Mouse (Mus musculus): ENCODE measurements around the gene Ccp110. TPM values are rescaled to one million over a fixed set of nuclear protein-coding genes. Genes with fewer than 3 reads are reported as not detected.

Gene Ccp110
- polyA plus RNA-seq, 1 experiment from 2014 or later = 37.2 TPM

DNA sequence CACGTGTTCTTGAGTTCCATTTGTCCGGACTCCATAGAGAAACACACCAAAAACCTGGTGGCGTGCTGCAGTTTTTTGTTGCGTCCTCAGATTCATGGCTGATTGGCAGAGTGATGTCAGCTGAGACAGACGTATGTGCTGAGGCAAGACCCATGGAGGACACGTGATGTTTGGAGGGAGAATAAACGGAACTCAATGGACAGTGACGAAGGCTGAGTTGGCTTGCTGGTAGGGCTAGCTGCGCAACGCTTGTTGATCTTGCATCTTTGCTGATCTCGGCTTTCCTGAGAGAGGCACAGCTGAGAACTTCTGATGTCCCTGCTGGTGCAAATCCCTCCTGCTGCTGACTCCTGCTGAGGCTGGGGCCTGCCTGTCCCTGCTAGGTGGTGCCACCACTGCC is 51.6 kb downstream of the Ccp110 start:
- DNase-seq (ENCODE audit: low spot score) = no peak
- Histone ChIP-seq H3K4me3 (no peak overlapping the region), H3K36me3 (replicated peaks) (peaks cover 43% of the 10 kb centered on the region), H3K27ac (replicated peaks) (no peak overlapping the region), H3K4me1 (no peaks in the 10 kb centered on the region), H3K9me3 (no peaks in the 10 kb centered on the region), H3K27me3 (replicated peaks; ENCODE audit: low read depth, poor library complexity, severe bottlenecking) (no peaks in the 10 kb centered on the region)
- 92% methylated on average over 11 of the region's 11 CpGs for WGBS

GRCm38 (mm10) chr7:118764725-118765124 is 52.4 kb downstream of the Ccp110 start:
- peaks cover 43% of the 10 kb centered on the region for H3K36me3 ChIP-seq (replicated peaks)
- no peaks in the 10 kb centered on the region for H3K27me3 ChIP-seq (replicated peaks; ENCODE audit: low read depth, poor library complexity, severe bottlenecking)
- H3K27ac ChIP-seq (replicated peaks) = no peak overlapping the region
- H3K4me1 ChIP-seq = no peaks in the 10 kb centered on the region
- no peak overlapping the region for H3K4me3 ChIP-seq
- DNase-seq (ENCODE audit: low spot score) = no peak
- WGBS = 79% methylated on average over 14 of the region's 14 CpGs
- no peaks in the 10 kb centered on the region for H3K9me3 ChIP-seq

DNA sequence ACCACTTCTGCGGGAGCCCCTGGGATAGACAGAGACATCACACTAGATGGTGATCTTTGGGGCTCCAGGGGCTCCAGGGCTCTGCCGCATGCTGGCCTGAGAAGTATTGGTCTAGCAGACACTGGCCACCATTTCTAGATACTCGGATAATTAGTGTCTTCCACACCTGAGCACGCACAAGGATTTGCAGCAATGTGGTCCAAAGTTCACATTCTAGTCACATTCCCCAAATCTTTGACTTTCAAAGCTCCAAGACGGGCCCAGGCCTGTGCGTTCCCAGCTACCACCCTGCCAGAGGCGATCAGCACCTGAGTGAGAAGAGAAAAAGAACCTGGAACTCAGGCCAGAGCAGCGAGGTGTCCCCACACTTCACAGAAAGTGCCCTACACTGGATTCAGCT is 53.3 kb downstream of the Ccp110 start:
- DNase-seq (ENCODE audit: low spot score) = no peak
- H3K4me1 ChIP-seq = no peaks in the 10 kb centered on the region
- no peaks in the 10 kb centered on the region for H3K27me3 ChIP-seq (replicated peaks; ENCODE audit: low read depth, poor library complexity, severe bottlenecking)
- peaks cover 35% of the 10 kb centered on the region for H3K36me3 ChIP-seq (replicated peaks)
- WGBS = 71% methylated on average over 8 of the region's 8 CpGs
- no peak overlapping the region for H3K4me3 ChIP-seq
- H3K27ac ChIP-seq (replicated peaks) = no peak overlapping the region
- H3K9me3 ChIP-seq = no peaks in the 10 kb centered on the region

DNA sequence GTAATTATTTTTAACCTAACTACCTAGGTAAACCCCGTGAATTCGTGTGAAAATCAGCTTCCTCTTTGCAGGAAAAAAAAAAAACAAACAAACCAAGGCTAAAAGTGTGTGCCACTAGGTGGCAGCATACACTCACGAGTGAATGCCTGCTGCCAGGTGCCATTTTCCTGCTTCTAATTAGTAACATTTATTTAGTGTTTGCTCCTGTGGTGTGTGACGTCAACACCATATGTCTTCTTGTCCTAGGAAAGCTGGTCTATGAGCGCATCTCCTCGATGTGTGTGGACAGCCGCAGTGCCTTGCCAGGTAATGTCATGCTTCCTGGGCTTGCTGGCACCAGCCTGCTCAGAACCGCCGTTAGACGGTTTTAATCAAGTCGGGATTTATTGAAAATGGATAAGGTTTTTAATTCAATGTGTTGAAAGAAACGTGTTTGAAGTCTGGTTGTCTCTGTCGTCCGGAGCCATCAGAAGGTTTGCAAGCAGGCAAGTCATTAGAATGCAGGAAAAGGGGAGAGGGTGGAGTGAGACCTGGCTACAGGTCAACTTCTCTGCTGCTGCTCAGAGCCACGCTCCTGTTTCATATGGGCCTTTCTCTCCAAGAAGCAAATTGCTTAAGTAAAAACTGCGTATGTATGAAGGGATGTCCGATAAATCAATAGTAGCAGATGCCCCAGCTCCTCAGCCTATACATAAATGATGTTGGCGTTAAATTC is 53.9 kb downstream of the Ccp110 start:
- H3K4me3 ChIP-seq = no peak overlapping the region
- no peaks in the 10 kb centered on the region for H3K4me1 ChIP-seq
- no peak overlapping the region for H3K27ac ChIP-seq (replicated peaks)
- 65% methylated on average over 18 of the region's 18 CpGs for WGBS
- H3K36me3 ChIP-seq (replicated peaks) = peaks cover 28% of the 10 kb centered on the region
- DNase-seq (ENCODE audit: low spot score) = peak; percentile 61
- no peaks in the 10 kb centered on the region for H3K27me3 ChIP-seq (replicated peaks; ENCODE audit: low read depth, poor library complexity, severe bottlenecking)
- no peaks in the 10 kb centered on the region for H3K9me3 ChIP-seq

GRCm38 (mm10) chr7:118766834-118767224 is 54.5 kb downstream of the Ccp110 start:
- Histone ChIP-seq H3K27ac (replicated peaks) (no peak overlapping the region), H3K27me3 (replicated peaks; ENCODE audit: low read depth, poor library complexity, severe bottlenecking) (no peaks in the 10 kb centered on the region), H3K4me3 (no peak overlapping the region), H3K9me3 (no peaks in the 10 kb centered on the region), H3K36me3 (replicated peaks) (peaks cover 22% of the 10 kb centered on the region), H3K4me1 (no peaks in the 10 kb centered on the region)
- WGBS = 88% methylated on average over 5 of the region's 5 CpGs
- no peak for DNase-seq (ENCODE audit: low spot score)

- Histone ChIP-seq H3K36me3 (replicated peaks) (peaks cover 16% of the 10 kb centered on the region), H3K27ac (replicated peaks) (no peak overlapping the region), H3K4me3 (no peak overlapping the region), H3K4me1 (no peaks in the 10 kb centered on the region), H3K27me3 (replicated peaks; ENCODE audit: low read depth, poor library complexity, severe bottlenecking) (no peaks in the 10 kb centered on the region), H3K9me3 (no peaks in the 10 kb centered on the region)
- 90% methylated on average over 8 of the region's 8 CpGs for WGBS
- no peak for DNase-seq (ENCODE audit: low spot score)
Observed at GRCm38 (mm10) chr7:118769208-118769607, 56.9 kb downstream of the Ccp110 start.

- Histone ChIP-seq H3K4me3 (no peak overlapping the region), H3K27me3 (replicated peaks; ENCODE audit: low read depth, poor library complexity, severe bottlenecking) (no peaks in the 10 kb centered on the region), H3K36me3 (replicated peaks) (peaks cover 21% of the 10 kb centered on the region), H3K4me1 (no peaks in the 10 kb centered on the region), H3K27ac (replicated peaks) (no peak overlapping the region), H3K9me3 (no peaks in the 10 kb centered on the region)
- no peak for DNase-seq (ENCODE audit: low spot score)
- WGBS = 79% methylated on average over 1 of the region's 1 CpGs
Observed at GRCm38 (mm10) chr7:118769655-118770054, 57.3 kb downstream of the Ccp110 start.

GRCm38 (mm10) chr7:118773027-118773426 is 60.7 kb downstream of the Ccp110 start:
- no peak overlapping the region for H3K27ac ChIP-seq (replicated peaks)

DNA sequence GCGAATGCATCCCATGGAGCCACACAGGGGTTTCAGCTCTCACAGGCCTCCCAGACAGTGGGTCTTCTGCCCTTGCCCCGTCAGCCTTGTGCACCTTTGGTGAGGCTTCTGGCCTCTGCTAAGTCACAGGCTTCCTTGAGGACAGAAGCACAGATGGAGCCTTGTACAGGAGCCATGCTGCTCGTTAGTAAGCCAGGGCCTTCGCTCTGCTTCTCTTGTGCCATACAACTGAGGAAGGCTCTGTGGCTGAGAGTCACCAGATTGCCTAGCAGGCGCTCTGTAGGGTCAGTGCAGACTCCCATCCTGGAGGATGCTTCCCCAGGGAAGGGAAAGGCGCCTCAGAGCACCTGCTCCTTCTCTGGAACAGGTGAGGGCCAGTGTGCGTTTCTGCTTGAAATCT is 63.6 kb downstream of the Ccp110 start:
- Histone ChIP-seq H3K27me3 (replicated peaks; ENCODE audit: low read depth, poor library complexity, severe bottlenecking) (no peaks in the 10 kb centered on the region), H3K4me1 (no peaks in the 10 kb centered on the region), H3K9me3 (no peaks in the 10 kb centered on the region), H3K36me3 (replicated peaks) (peaks cover 51% of the 10 kb centered on the region), H3K4me3 (no peak overlapping the region), H3K27ac (replicated peaks) (no peak overlapping the region)
- no peak for DNase-seq (ENCODE audit: low spot score)
- WGBS = 84% methylated on average over 7 of the region's 7 CpGs

More at GRCm38 (mm10) chr7:118773027-118773426, 60.7 kb downstream of the Ccp110 start:
- Histone ChIP-seq H3K27me3 (replicated peaks; ENCODE audit: low read depth, poor library complexity, severe bottlenecking) (no peaks in the 10 kb centered on the region), H3K9me3 (no peaks in the 10 kb centered on the region), H3K4me1 (no peaks in the 10 kb centered on the region), H3K4me3 (no peak overlapping the region), H3K36me3 (replicated peaks) (peaks cover 32% of the 10 kb centered on the region)
- DNase-seq (ENCODE audit: low spot score) = no peak
- WGBS = 90% methylated on average over 12 of the region's 12 CpGs

DNA sequence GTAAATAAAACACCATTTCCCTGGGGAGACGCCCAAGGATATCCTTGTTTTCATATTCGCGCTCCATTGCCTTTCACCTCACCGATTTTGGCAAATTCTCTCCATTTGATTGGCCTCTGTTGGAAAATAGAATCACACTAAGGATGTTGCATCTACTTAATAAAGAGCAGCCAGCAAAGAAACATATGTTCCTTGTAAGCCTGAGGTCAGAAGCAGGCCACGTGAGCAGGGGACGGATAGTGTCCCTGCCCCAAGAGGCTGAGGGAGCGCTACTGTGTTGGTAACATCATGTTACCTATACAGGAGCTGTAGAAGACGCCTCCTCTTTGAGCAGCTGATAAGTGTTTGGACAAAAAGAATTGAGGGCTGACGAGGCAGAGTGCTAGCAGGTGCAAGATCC is 64.1 kb downstream of the Ccp110 start:
- H3K9me3 ChIP-seq = no peaks in the 10 kb centered on the region
- H3K27ac ChIP-seq (replicated peaks) = no peak overlapping the region
- H3K4me1 ChIP-seq = no peaks in the 10 kb centered on the region
- H3K36me3 ChIP-seq (replicated peaks) = peaks cover 56% of the 10 kb centered on the region
- DNase-seq (ENCODE audit: low spot score) = no peak
- H3K27me3 ChIP-seq (replicated peaks; ENCODE audit: low read depth, poor library complexity, severe bottlenecking) = no peaks in the 10 kb centered on the region
- WGBS = 84% methylated on average over 9 of the region's 9 CpGs
- H3K4me3 ChIP-seq = no peak overlapping the region

DNA sequence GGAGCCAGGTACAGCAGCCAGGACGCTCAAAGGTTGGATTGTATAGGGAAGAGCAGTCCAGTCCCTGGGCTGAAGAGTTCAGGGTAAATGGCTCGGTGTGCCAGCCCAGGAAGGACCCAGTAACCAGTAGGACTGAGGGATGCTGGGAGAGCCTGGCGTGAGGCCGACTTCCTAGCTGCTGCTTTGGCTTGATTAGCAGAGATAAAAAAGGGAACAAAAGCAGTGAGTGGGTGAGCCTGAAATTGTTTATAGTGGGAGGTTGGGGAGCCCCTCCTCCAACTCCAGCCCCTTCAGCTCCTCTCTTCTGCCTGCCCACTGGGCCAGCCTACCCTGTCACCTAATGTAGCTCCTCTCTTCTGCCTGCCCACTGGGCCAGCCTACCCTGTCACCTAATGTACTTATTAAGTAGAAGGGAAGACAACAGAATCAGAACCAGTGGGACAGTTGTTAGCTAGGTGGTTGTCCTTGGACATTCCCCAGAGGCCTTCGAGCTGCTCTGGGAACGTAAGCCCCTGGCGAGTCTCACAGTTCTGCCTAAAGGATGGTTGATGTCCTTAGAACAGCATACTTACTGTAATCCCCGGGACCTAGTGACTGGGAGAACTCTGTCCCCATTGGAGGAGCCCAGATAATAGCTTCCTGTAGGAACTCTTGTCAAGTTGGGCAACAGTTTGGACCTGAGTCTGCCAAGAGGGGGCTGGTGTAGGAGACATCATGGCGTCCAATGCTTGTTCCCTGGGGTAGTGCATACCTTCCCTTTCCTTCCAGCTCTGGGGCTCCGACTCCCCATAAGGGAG is 65.4 kb downstream of the Ccp110 start:
- Histone ChIP-seq H3K4me1 (no peaks in the 10 kb centered on the region), H3K27ac (replicated peaks) (no peak overlapping the region), H3K36me3 (replicated peaks) (peaks cover 53% of the 10 kb centered on the region), H3K9me3 (no peaks in the 10 kb centered on the region), H3K27me3 (replicated peaks; ENCODE audit: low read depth, poor library complexity, severe bottlenecking) (no peaks in the 10 kb centered on the region), H3K4me3 (no peak overlapping the region)
- no peak for DNase-seq (ENCODE audit: low spot score)
- 85% methylated on average over 10 of the region's 10 CpGs for WGBS

GRCm38 (mm10) chr7:118778561-118778960 is 66.2 kb downstream of the Ccp110 start:
- whole genome bisulfite sequencing = 81% methylated on average over 6 of the region's 6 CpGs
- Histone ChIP-seq H3K27ac (replicated peaks) (no peak overlapping the region), H3K36me3 (replicated peaks) (peaks cover 46% of the 10 kb centered on the region), H3K9me3 (no peaks in the 10 kb centered on the region), H3K27me3 (replicated peaks; ENCODE audit: low read depth, poor library complexity, severe bottlenecking) (no peaks in the 10 kb centered on the region), H3K4me1 (no peaks in the 10 kb centered on the region), H3K4me3 (no peak overlapping the region)
- no peak for DNase-seq (ENCODE audit: low spot score)

Measured in embryonic facial prominence, embryonic 10.5 days (tissue).